Comparison of ENCODE assay signal across 10 mouse cellular contexts in genomic region chr6:101280811-101281218, GRCm38 (mm10).
DNase-seq lines count a peak whose midpoint lies in the region; ATAC-seq and TF ChIP-seq lines count a peak whose summit lies in the region.
"Had no signal": no experiment of that assay in that cellular context is flagged by ENCODE, and none has a peak within 500 bp of the region (broad histone marks: within the 10 kb centered on the region; RNA-seq: fewer than 3 reads in every experiment).

No protein-coding gene starts in this region.

- no peaks in the 10 kb centered on the region for H3K9me3 ChIP-seq in heart, embryonic 11.5 days (replicated peaks; ENCODE audit: control insufficient read depth, low read length)
- no peaks in the 10 kb centered on the region for H3K9me3 ChIP-seq in lung, embryonic 14.5 days (ENCODE audit: low read depth, low read length)
- no peaks in the 10 kb centered on the region for H3K9me3 ChIP-seq in forebrain, embryonic 15.5 days
- no peaks in the 10 kb centered on the region for H3K9me3 ChIP-seq in neural tube, embryonic 13.5 days

- H3K4me2 ChIP-seq in heart, embryonic 11.5 days: peak overlapping the region; percentile 34
- H3K4me2 ChIP-seq in lung, embryonic 14.5 days: peak overlapping the region; percentile 16
- peak overlapping the region; percentile 1 for H3K4me2 ChIP-seq in forebrain, embryonic 15.5 days (replicated peaks)
- H3K4me2 ChIP-seq in neural tube, embryonic 13.5 days: peak overlapping the region; percentile 6; the same call in 1 of the 2 replicates

- H3K4me1 ChIP-seq in heart, embryonic 11.5 days (ENCODE audit: control insufficient read depth, insufficient read depth, low read length): peaks cover 38% of the 10 kb centered on the region
- H3K4me1 ChIP-seq in lung, embryonic 14.5 days (ENCODE audit: insufficient read depth): peaks cover 44% of the 10 kb centered on the region
- H3K4me1 ChIP-seq in forebrain, embryonic 15.5 days: peaks cover 31% of the 10 kb centered on the region
- H3K4me1 ChIP-seq in neural tube, embryonic 13.5 days (replicated peaks): peaks cover 57% of the 10 kb centered on the region

- DNase-seq in heart, adult 9 months (ENCODE audit: low spot score in 2 of 2): no peak
- DNase-seq in lung, embryonic 14.5 days: peak; percentile 56
- DNase-seq in lung, postnatal 4 days: no peak
- DNase-seq in adrenal gland, postnatal 25 days: no peak
- DNase-seq: kidney, adult 18-20 months had no signal

- H3K36me3 ChIP-seq in heart, embryonic 11.5 days (ENCODE audit: control insufficient read depth, insufficient read depth, low read length): 0 out of 2 replicates have a peak, but pooled peaks cover 3% of the 10 kb centered on the region
- H3K36me3 ChIP-seq in lung, embryonic 14.5 days (ENCODE audit: insufficient read depth): no peaks in the 10 kb centered on the region
- H3K36me3 ChIP-seq in forebrain, embryonic 15.5 days: no peaks in the 10 kb centered on the region
- H3K36me3 ChIP-seq in neural tube, embryonic 13.5 days: no peaks in the 10 kb centered on the region

- no peak overlapping the region for H3K27ac ChIP-seq in heart, embryonic 11.5 days (ENCODE audit: low read depth, low read length)
- no peak overlapping the region; the same call in 1 of the 2 replicates for H3K27ac ChIP-seq in lung, embryonic 14.5 days (ENCODE audit: low read depth)
- no peak overlapping the region for H3K27ac ChIP-seq in forebrain, embryonic 15.5 days (replicated peaks)
- H3K27ac ChIP-seq in neural tube, embryonic 13.5 days (replicated peaks): no peak overlapping the region
- H3K27ac ChIP-seq: liver, embryonic 14.5 days had no signal

- no peak overlapping the region for H3K4me3 ChIP-seq in heart, embryonic 11.5 days (ENCODE audit: low read depth, low read length)
- no peak overlapping the region for H3K4me3 ChIP-seq in lung, embryonic 14.5 days (ENCODE audit: low read depth, low read length)
- no peak overlapping the region for H3K4me3 ChIP-seq in forebrain, embryonic 15.5 days
- no peak overlapping the region for H3K4me3 ChIP-seq in neural tube, embryonic 13.5 days

- no peak overlapping the region for H3K9ac ChIP-seq in heart, embryonic 11.5 days (ENCODE audit: low read depth, low read length)
- no peak overlapping the region for H3K9ac ChIP-seq in lung, embryonic 14.5 days
- H3K9ac ChIP-seq in forebrain, embryonic 15.5 days (replicated peaks): no peak overlapping the region
- H3K9ac ChIP-seq in neural tube, embryonic 13.5 days: no peak overlapping the region
- H3K9ac ChIP-seq: liver, embryonic 14.5 days had no signal

- H3K27me3 ChIP-seq in heart, embryonic 11.5 days (ENCODE audit: control insufficient read depth, insufficient read depth, low read length): no peaks in the 10 kb centered on the region
- no peaks in the 10 kb centered on the region for H3K27me3 ChIP-seq in lung, embryonic 14.5 days (ENCODE audit: insufficient read depth, low read length)
- no peaks in the 10 kb centered on the region for H3K27me3 ChIP-seq in forebrain, embryonic 15.5 days
- peaks cover 8% of the 10 kb centered on the region for H3K27me3 ChIP-seq in neural tube, embryonic 13.5 days

- TF ChIP-seq CTCF in lung, embryonic 14.5 days (IDR thresholded peaks at IDR 0.05; ENCODE audit: low read depth): no peak

- WGBS in heart, embryonic 11.5 days (ENCODE audit: insufficient replicate concordance): 35% methylated on average over 9 of the region's 9 CpGs
- WGBS in lung, embryonic 14.5 days: 35% methylated on average over 9 of the region's 9 CpGs
- 8% methylated on average over 9 of the region's 9 CpGs for WGBS in forebrain, embryonic 15.5 days
- WGBS in neural tube, embryonic 13.5 days: 21% methylated on average over 9 of the region's 9 CpGs

- no peak for ATAC-seq in heart, embryonic 11.5 days (replicated peaks; ENCODE audit: insufficient number of reproducible peaks, low FRiP score, low TSS enrichment)
- no peak for ATAC-seq in lung, embryonic 14.5 days (ENCODE audit: insufficient read depth)
- ATAC-seq in forebrain, embryonic 15.5 days (replicated peaks): peak; percentile 44
- no peak for ATAC-seq in neural tube, embryonic 13.5 days (ENCODE audit: low read depth)
- ATAC-seq in erythroid progenitor cell, adult 5-6 weeks (replicated peaks; ENCODE audit: low FRiP score, poor library complexity, severe bottlenecking): no peak
